Mouse (Mus musculus): ENCODE measurements around the gene C77080. TPM values are rescaled to one million over a fixed set of nuclear protein-coding genes. Genes with fewer than 3 reads are reported as not detected.

The C77080 gene
- total and polyA plus RNA-seq, 2 experiments = 8.9 to 60.7 TPM

DNA sequence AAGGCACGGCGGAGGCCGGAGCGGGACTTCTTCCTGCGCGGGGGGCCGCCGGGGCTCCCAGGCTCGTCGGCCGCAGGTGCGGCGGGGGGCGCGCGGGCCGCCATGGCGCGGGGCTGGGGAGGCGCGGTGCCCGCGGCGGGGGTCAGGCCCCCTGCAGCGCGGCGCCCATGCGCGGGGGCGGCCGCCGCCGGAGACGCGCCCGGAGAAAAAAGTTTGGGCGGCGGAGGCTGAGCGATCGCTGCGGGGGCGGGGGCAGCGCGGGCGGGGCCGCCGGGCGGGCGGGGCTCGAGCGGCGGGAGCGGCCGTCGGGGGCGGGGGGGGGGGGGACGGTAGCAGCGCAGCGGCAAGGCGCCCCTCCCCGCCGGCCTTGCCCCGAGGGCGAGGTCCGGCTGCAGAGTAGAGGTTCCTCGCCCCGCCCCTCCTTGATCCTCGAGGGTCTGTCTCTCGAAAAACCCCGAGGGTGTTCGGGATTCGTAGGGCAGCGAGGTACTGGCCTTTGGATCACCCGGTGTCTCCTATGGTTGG is 12.9 kb downstream of the C77080 start:
- Histone ChIP-seq H3K27me3 (ENCODE audit: control insufficient read depth, insufficient read depth, low read length) (no peaks in the 10 kb centered on the region), H3K9ac (ENCODE audit: low read depth, low read length) (peak overlapping the region; percentile 92), H3K4me1 (ENCODE audit: control insufficient read depth, insufficient read depth, low read length) (peaks cover 19% of the 10 kb centered on the region), H3K36me3 (ENCODE audit: control insufficient read depth, insufficient read depth, low read length) (no peaks in the 10 kb centered on the region), H3K4me3 (ENCODE audit: insufficient read depth, low read depth, low read length) (peak overlapping the region; percentile 89), H3K79me2 (ENCODE audit: control insufficient read depth, insufficient read depth, low read length) (peaks cover 26% of the 10 kb centered on the region), H3K27ac (replicated peaks; ENCODE audit: insufficient read depth, low read depth, low read length) (peak overlapping the region; percentile 94)
- TF ChIP-seq CTCF (IDR thresholded peaks at IDR 0.05; ENCODE audit: low read depth, low read length) (no peak), POLR2A (IDR thresholded peaks at IDR 0.05; ENCODE audit: extremely low read depth, insufficient read depth, low read length) (0 out of 2 replicates have a peak, but pooled peaks have one; percentile 15)
- 3% methylated on average over 63 of the region's 74 CpGs for WGBS
- DNase-seq (ENCODE audit: extremely low read depth, low read depth, low spot score) = no peak

DNA sequence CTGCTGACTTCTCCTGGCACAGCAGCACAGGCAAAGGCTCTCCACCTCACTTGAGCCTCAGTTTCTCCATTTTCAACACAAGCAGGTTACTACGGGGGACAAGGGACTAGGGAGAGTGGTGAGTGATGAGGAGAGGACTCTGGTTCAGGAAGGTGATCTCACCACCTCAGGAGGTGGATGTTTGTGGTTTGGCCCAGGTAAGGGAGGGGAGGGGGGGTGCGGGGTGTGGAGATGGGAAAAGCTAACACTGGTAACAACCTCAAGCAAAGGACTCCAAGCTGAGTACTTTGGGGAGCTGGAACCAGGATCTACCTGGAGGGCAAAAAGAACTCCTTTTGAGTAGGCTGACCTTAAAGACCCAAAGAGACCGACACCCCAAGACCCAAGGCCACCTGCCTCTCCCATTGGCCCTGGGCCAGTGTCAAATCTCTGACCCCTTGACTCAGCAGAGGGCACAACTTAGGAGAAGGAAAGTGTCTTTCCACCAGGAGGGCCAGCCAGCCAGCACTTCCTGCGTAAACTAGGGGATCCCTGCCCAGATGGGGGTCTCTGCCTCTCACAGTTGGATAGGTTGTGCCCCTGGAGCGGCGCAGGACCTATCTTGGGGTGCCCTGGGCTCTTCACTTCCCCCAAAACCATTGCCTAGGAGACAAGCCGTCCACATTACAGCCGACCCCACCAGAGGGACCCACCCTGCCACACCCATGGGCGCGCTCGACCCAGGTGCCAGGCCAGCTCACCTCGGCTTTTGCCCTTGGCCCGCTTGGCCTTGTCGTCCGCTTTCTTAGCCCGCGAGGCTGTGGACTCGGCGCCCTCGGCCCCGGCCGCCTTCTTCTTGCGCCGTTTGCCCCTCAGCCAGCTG is 13.6 kb downstream of the C77080 start:
- H3K9ac ChIP-seq (ENCODE audit: low read depth, low read length) = peak overlapping the region; percentile 92
- H3K79me2 ChIP-seq (ENCODE audit: control insufficient read depth, insufficient read depth, low read length) = peaks cover 32% of the 10 kb centered on the region
- H3K4me1 ChIP-seq (ENCODE audit: control insufficient read depth, insufficient read depth, low read length) = peaks cover 19% of the 10 kb centered on the region
- 7% methylated on average over 24 of the region's 24 CpGs for WGBS
- peak overlapping the region; percentile 89 for H3K4me3 ChIP-seq (ENCODE audit: insufficient read depth, low read depth, low read length)
- peak overlapping the region; percentile 94 for H3K27ac ChIP-seq (replicated peaks; ENCODE audit: insufficient read depth, low read depth, low read length)
- TF ChIP-seq POLR2A (IDR thresholded peaks at IDR 0.05; ENCODE audit: extremely low read depth, insufficient read depth, low read length) = 0 out of 2 replicates have a peak, but pooled peaks have one; percentile 11
- no peak for TF ChIP-seq CTCF (IDR thresholded peaks at IDR 0.05; ENCODE audit: low read depth, low read length)
- H3K27me3 ChIP-seq (ENCODE audit: control insufficient read depth, insufficient read depth, low read length) = no peaks in the 10 kb centered on the region
- DNase-seq (ENCODE audit: extremely low read depth, low read depth, low spot score) = peak; percentile 61
- H3K36me3 ChIP-seq (ENCODE audit: control insufficient read depth, insufficient read depth, low read length) = no peaks in the 10 kb centered on the region

DNA sequence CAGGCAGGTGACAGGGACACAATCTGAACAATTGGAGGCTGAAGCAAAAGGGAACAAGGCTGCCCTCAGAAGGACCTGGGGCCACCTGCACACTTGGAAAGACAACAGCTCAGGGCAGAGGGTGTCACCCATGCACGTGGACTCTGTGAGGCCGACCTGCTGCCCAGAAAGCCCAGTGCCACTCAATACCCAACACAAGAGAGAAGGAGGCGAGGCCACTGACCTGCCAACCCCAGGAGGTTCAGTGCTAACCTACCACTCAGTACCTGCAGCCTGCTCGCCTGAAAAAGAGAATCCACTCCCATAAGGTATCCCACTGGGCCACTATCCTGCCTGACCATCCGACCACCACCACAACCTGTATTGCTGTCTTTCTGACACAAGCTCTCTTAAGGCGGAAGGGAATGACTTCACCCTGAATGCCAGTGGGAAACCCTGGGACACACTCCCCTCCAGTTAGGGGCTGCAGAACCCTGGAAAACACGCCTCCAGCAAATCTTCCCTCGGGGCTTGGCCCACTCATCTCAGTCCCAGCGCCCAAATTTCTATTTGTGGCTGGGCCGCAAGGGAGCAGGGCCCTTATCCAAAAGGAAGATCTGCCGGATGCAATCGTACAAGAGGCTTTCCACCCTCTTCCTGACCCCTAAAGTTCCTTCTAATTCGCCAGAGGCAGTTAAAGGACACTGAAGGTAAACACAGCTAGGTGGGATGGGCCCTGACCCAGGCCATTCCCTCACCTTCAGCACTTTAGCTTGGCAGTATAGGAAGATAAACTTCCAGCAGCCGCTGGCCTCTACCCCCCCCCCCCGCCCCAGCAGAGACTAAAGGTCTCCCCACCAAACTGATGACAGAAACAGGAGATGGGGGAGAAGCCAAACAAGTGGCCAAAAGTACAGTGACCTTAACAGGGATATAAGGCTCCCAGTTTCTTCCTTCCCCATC is 14.6 kb downstream of the C77080 start:
- TF ChIP-seq POLR2A (IDR thresholded peaks at IDR 0.05; ENCODE audit: extremely low read depth, insufficient read depth, low read length) = 0 out of 2 replicates have a peak, but pooled peaks have one; percentile 2
- peak; percentile 28; the same call in 1 of the 2 replicates for TF ChIP-seq CTCF (IDR thresholded peaks at IDR 0.05; ENCODE audit: low read depth, low read length)
- peak overlapping the region; percentile 94 for H3K27ac ChIP-seq (replicated peaks; ENCODE audit: insufficient read depth, low read depth, low read length)
- peak overlapping the region; percentile 89 for H3K4me3 ChIP-seq (ENCODE audit: insufficient read depth, low read depth, low read length)
- WGBS = 16% methylated on average over 15 of the region's 15 CpGs
- no peaks in the 10 kb centered on the region for H3K36me3 ChIP-seq (ENCODE audit: control insufficient read depth, insufficient read depth, low read length)
- DNase-seq (ENCODE audit: extremely low read depth, low read depth, low spot score) = peak; percentile 97
- H3K27me3 ChIP-seq (ENCODE audit: control insufficient read depth, insufficient read depth, low read length) = no peaks in the 10 kb centered on the region
- H3K4me1 ChIP-seq (ENCODE audit: control insufficient read depth, insufficient read depth, low read length) = peaks cover 18% of the 10 kb centered on the region
- peaks cover 42% of the 10 kb centered on the region for H3K79me2 ChIP-seq (ENCODE audit: control insufficient read depth, insufficient read depth, low read length)
- peak overlapping the region; percentile 92 for H3K9ac ChIP-seq (ENCODE audit: low read depth, low read length)

DNA sequence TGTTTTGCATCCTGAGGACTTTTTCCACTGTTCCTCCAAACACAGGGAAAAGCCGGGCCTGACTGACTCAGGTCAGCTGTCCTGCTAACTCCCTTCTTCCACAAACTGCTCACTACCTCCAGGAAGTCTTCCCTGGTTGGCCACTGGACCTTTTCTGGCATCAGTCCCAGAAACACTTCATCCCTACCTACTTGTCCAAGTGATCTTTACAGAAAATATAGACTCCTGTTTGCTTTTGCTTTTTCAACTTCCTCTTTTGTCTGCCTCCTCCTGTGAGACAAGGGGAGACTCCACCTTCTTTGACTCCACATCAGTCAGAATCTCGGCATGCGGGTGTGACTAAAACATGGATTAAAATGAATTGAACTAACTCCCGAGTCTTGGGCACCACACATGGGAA is 16.4 kb downstream of the C77080 start:
- 32% methylated on average over 4 of the region's 4 CpGs for WGBS
- peak; percentile 61 for DNase-seq (ENCODE audit: extremely low read depth, low read depth, low spot score)
- Histone ChIP-seq H3K4me1 (ENCODE audit: control insufficient read depth, insufficient read depth, low read length) (peaks cover 15% of the 10 kb centered on the region), H3K36me3 (ENCODE audit: control insufficient read depth, insufficient read depth, low read length) (peaks cover 2% of the 10 kb centered on the region; the same call in 1 of the 2 replicates), H3K79me2 (ENCODE audit: control insufficient read depth, insufficient read depth, low read length) (peaks cover 54% of the 10 kb centered on the region), H3K27me3 (ENCODE audit: control insufficient read depth, insufficient read depth, low read length) (no peaks in the 10 kb centered on the region), H3K27ac (replicated peaks; ENCODE audit: insufficient read depth, low read depth, low read length) (no peak overlapping the region), H3K4me3 (ENCODE audit: insufficient read depth, low read depth, low read length) (no peak overlapping the region), H3K9ac (ENCODE audit: low read depth, low read length) (no peak overlapping the region)
- TF ChIP-seq POLR2A (IDR thresholded peaks at IDR 0.05; ENCODE audit: extremely low read depth, insufficient read depth, low read length) (no peak), CTCF (IDR thresholded peaks at IDR 0.05; ENCODE audit: low read depth, low read length) (no peak)

DNA sequence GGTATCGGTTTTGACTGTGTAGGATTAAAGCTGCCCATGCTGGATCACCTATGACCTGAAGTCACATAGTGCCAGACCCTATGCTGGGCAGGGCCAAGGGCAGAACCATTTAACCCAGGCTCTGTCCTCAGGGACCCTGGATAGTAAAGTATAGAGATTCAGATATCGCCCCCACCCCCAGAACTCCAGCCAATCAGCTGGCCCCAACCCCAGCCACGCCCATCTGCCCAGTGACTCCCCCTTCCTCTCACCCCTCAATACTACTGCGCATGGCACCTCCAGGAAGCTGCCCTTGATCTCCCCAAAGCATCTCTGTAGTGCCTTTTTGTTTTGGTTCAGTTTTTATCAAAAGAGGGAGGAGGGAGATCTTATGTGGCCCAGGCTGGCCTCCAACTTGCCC is 18.4 kb downstream of the C77080 start:
- Histone ChIP-seq H3K27me3 (ENCODE audit: control insufficient read depth, insufficient read depth, low read length) (no peaks in the 10 kb centered on the region), H3K9ac (ENCODE audit: low read depth, low read length) (no peak overlapping the region), H3K4me1 (ENCODE audit: control insufficient read depth, insufficient read depth, low read length) (peaks cover 15% of the 10 kb centered on the region), H3K79me2 (ENCODE audit: control insufficient read depth, insufficient read depth, low read length) (peaks cover 64% of the 10 kb centered on the region), H3K36me3 (ENCODE audit: control insufficient read depth, insufficient read depth, low read length) (peaks cover 2% of the 10 kb centered on the region; the same call in 1 of the 2 replicates), H3K4me3 (ENCODE audit: insufficient read depth, low read depth, low read length) (no peak overlapping the region), H3K27ac (replicated peaks; ENCODE audit: insufficient read depth, low read depth, low read length) (no peak overlapping the region)
- WGBS = 89% methylated on average over 4 of the region's 4 CpGs
- DNase-seq (ENCODE audit: extremely low read depth, low read depth, low spot score) = no peak
- no peak for TF ChIP-seq CTCF (IDR thresholded peaks at IDR 0.05; ENCODE audit: low read depth, low read length)
